Mouse (Mus musculus) neural tube, embryonic 15.5 days (tissue): ENCODE measurements around the gene Pias1. TPM values are rescaled to one million over a fixed set of nuclear protein-coding genes. Genes with fewer than 3 reads are reported as not detected.

ENCODE experiments used
- ATAC-seq: fragments of 200-750 bp; cut with Nextera tagmentation; 2 replicates; pipeline ENCODE4 v1.8.0; 2017; ENCODE audit warnings: mild to moderate bottlenecking, moderate TSS enrichment, moderate library complexity; ENCODE audit not compliant: low FRiP score
- H3K27ac ChIP-seq: fragments of 300-500 bp; sonication (generic); replicated peaks from 2 replicates; pipeline ENCODE4 v1.5.1; 2015; ENCODE audit warnings: mild to moderate bottlenecking, inconsistent platforms
- H3K27me3 ChIP-seq: fragments of 300-500 bp; sonication (generic); replicated peaks from 2 replicates; pipeline ENCODE4 v1.6.1; 2015; ENCODE audit warnings: inconsistent platforms
- H3K36me3 ChIP-seq: fragments of 300-500 bp; sonication (generic); 2 replicates; pipeline ENCODE4 v1.6.1; 2015; ENCODE audit warnings: inconsistent platforms
- H3K4me1 ChIP-seq: fragments of 300-500 bp; sonication (generic); 2 replicates; pipeline ENCODE4 v1.6.1; 2015; ENCODE audit warnings: inconsistent platforms
- H3K4me2 ChIP-seq: fragments of 300-500 bp; sonication (generic); 2 replicates; pipeline ENCODE4 v1.6.1; 2015; ENCODE audit warnings: inconsistent platforms, mild to moderate bottlenecking, moderate library complexity
- H3K4me3 ChIP-seq: fragments of 300-500 bp; sonication (generic); replicated peaks from 2 replicates; pipeline ENCODE4 v1.5.1; 2015; ENCODE audit warnings: mild to moderate bottlenecking, inconsistent platforms
- H3K9ac ChIP-seq: fragments of 300-500 bp; sonication (generic); replicated peaks from 2 replicates; pipeline ENCODE4 v1.6.1; 2015; ENCODE audit warnings: mild to moderate bottlenecking, inconsistent platforms
- H3K9me3 ChIP-seq: fragments of 300-500 bp; sonication (generic); replicated peaks from 2 replicates; pipeline ENCODE4 v1.6.1; 2016; ENCODE audit warnings: inconsistent platforms
- WGBS: fragments of 180-500 bp; shearing (Covaris S2); methylation state at CpG from one replicate; pipeline ENCODE4 v1.1.7; 2015; ENCODE audit warnings: mixed read lengths; 5-methylcytosine and 5-hydroxymethylcytosine counted together
- polyA plus RNA-seq: library from polyadenylated mRNA; unstranded; fragments of >200 nt; fragmentation: Nextera tagmentation; extraction: Ambion mirVana; gene quantifications from 2 replicates; pipeline ENCODE4 v1.2.1, GENCODE M21; 2015

The Pias1 gene
- polyA plus RNA-seq, 1 experiment from 2014 or later, result 51.7 TPM

- peak overlapping the region; percentile 96 for H3K27ac ChIP-seq
- H3K9ac ChIP-seq, result peak overlapping the region; percentile 85
- ATAC-seq, result peak; percentile 80
- WGBS, result 0% methylated on average over 45 of the region's 63 CpGs
- H3K4me2 ChIP-seq, result peak overlapping the region; percentile 63
- no peaks in the 10 kb centered on the region for H3K36me3 ChIP-seq
- H3K9me3 ChIP-seq, result no peaks in the 10 kb centered on the region; the same call in 1 of the 2 replicates
- peak overlapping the region; percentile 75 for H3K4me3 ChIP-seq
- no peaks in the 10 kb centered on the region for H3K27me3 ChIP-seq
- peaks cover 27% of the 10 kb centered on the region for H3K4me1 ChIP-seq
Observed at GRCm38 (mm10) chr9:62980162-62980776, 7.5 kb downstream of the Pias1 start.

DNA sequence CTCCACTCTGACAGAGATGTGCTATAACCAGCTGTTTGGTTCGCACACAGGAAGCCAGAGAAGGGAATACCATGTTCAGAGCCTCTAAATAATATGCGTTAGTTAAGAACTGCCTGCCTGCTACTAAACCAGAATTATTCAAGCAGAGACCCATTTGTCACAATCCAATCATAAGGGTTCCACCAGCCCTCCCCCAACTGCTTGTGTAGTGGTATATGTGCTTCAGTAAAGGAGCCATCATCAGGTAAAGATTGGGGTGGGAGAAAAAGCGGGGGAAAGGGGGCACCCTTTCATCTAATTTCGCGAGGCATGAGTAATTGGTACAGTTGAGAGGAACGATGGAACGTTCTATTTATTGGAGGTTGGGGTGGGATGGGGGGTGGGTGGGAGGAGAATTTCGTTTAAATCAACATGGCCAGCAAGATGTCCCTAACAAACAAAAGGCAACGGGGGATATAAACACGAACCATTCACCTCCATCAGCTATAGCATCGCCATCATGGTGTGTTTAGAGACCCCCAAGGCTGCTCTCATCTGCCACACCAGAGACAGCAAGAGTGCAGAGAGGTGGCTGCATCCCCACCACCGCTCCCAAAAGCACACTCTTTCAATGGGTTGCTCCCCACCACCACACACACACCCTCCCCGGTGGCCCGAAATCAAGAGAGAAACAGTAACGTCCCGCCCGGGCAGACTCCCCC, 8.1 kb downstream of the Pias1 start:
- H3K9ac ChIP-seq, result peak overlapping the region; percentile 85
- under 1% methylated on average over 17 of the region's 17 CpGs for WGBS
- H3K27ac ChIP-seq, result peak overlapping the region; percentile 96
- H3K4me2 ChIP-seq, result peak overlapping the region; percentile 63
- no peaks in the 10 kb centered on the region for H3K36me3 ChIP-seq
- no peaks in the 10 kb centered on the region for H3K9me3 ChIP-seq
- no peaks in the 10 kb centered on the region for H3K27me3 ChIP-seq
- peak overlapping the region; percentile 75 for H3K4me3 ChIP-seq
- peak; percentile 9; the same call in 1 of the 2 replicates for ATAC-seq
- H3K4me1 ChIP-seq, result peaks cover 27% of the 10 kb centered on the region

DNA sequence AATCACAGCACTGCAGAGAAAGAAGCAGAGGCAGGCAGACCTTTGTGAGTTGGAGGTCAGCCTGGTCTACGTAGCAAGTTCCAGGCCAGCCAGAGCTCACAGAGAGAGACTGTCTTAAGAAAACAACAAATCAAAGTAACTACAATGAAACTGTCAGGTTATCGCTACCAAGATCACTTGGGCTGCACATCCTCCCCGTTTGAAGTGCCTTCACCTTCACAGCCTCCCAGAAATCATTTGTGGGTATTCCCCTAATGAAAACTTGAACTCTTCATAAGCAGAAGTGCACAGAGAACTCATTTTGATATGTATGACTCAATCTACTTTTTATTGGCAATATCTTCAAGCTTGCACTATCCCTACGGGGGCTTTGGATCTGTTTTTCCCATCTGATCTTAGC, 10.6 kb downstream of the Pias1 start:
- H3K27me3 ChIP-seq, result no peaks in the 10 kb centered on the region
- H3K9ac ChIP-seq, result no peak overlapping the region
- no peak overlapping the region for H3K27ac ChIP-seq
- no peaks in the 10 kb centered on the region for H3K36me3 ChIP-seq
- H3K9me3 ChIP-seq, result no peaks in the 10 kb centered on the region
- no peak overlapping the region for H3K4me2 ChIP-seq
- ATAC-seq, result no peak
- no peak overlapping the region for H3K4me3 ChIP-seq
- H3K4me1 ChIP-seq, result peaks cover 27% of the 10 kb centered on the region
- whole genome bisulfite sequencing, result 31% methylated on average over 4 of the region's 4 CpGs

DNA sequence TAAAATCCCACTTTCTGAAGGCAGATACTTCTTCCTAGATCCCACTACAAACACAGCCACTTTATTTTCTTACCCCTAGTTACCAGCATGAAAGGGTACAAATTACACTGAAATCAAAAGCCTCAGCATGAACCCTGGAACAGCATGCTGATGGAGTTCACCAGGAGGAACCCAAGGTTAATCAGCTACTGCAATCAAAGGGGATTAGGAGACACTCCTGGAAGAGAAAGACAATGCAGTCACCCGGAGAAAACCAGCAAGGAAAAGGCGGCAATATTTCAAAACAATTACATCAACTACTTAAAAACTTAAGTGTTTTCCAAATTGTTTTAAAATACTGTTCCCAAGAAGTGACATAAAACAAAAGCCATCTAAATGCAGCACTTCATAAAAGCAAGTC, 11.9 kb downstream of the Pias1 start:
- no peak overlapping the region for H3K9ac ChIP-seq
- H3K4me3 ChIP-seq, result no peak overlapping the region
- no peak overlapping the region for H3K27ac ChIP-seq
- no peaks in the 10 kb centered on the region for H3K9me3 ChIP-seq
- 14% methylated on average over 2 of the region's 2 CpGs for WGBS
- peaks cover 24% of the 10 kb centered on the region for H3K4me1 ChIP-seq
- H3K36me3 ChIP-seq, result no peaks in the 10 kb centered on the region
- no peak for ATAC-seq
- H3K27me3 ChIP-seq, result no peaks in the 10 kb centered on the region
- no peak overlapping the region for H3K4me2 ChIP-seq

- 100% methylated on average over 2 of the region's 2 CpGs for WGBS
- H3K9me3 ChIP-seq, result no peaks in the 10 kb centered on the region
- H3K27me3 ChIP-seq, result no peaks in the 10 kb centered on the region
- H3K9ac ChIP-seq, result no peak overlapping the region
- peaks cover 22% of the 10 kb centered on the region for H3K4me1 ChIP-seq
- no peaks in the 10 kb centered on the region for H3K36me3 ChIP-seq
- ATAC-seq, result no peak
- H3K4me2 ChIP-seq, result no peak overlapping the region
- no peak overlapping the region for H3K27ac ChIP-seq
- H3K4me3 ChIP-seq, result no peak overlapping the region
Observed at GRCm38 (mm10) chr9:62974439-62974838, 13.3 kb downstream of the Pias1 start.

GRCm38 (mm10) chr9:62972073-62972745, 15.5 kb downstream of the Pias1 start:
- Histone ChIP-seq H3K27ac (no peak overlapping the region), H3K9ac (no peak overlapping the region), H3K4me3 (no peak overlapping the region), H3K4me1 (peaks cover 8% of the 10 kb centered on the region; the same call in 1 of the 2 replicates), H3K4me2 (no peak overlapping the region), H3K36me3 (no peaks in the 10 kb centered on the region), H3K27me3 (no peaks in the 10 kb centered on the region), H3K9me3 (no peaks in the 10 kb centered on the region)
- ATAC-seq, result no peak
- WGBS, result 57% methylated on average over 10 of the region's 10 CpGs

- ATAC-seq, result no peak
- H3K4me3 ChIP-seq, result no peak overlapping the region
- H3K36me3 ChIP-seq, result no peaks in the 10 kb centered on the region
Observed at GRCm38 (mm10) chr9:62970345-62970744, 17.4 kb downstream of the Pias1 start.

DNA sequence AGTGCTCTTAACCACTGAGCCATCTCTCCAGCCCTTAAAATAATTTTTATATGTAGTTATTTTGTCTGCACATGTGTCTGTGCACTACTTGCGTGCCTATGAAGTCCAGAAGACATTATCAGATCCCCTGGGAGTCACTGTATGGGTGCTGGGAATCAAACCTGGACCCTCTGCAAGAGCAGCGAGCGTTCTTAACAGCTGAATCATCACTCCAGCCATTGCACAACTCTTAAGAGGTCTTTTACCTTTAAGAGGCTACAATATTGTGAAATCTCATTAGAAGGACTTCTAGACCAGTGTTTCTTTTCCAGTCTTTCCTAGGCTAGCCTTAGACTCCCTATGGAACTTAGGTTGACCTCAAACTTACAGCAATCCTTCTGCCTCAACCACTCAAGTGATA, 21.7 kb downstream of the Pias1 start:
- Histone ChIP-seq H3K4me3 (no peak overlapping the region), H3K27ac (no peak overlapping the region), H3K9ac (no peak overlapping the region), H3K4me1 (no peaks in the 10 kb centered on the region), H3K9me3 (no peaks in the 10 kb centered on the region), H3K27me3 (no peaks in the 10 kb centered on the region), H3K4me2 (no peak overlapping the region), H3K36me3 (no peaks in the 10 kb centered on the region)
- ATAC-seq, result no peak
- WGBS, result 95% methylated on average over 3 of the region's 3 CpGs

More at GRCm38 (mm10) chr9:62970345-62970744, 17.4 kb downstream of the Pias1 start:
- H3K27me3 ChIP-seq, result no peaks in the 10 kb centered on the region
- no peaks in the 10 kb centered on the region for H3K4me1 ChIP-seq
- no peaks in the 10 kb centered on the region for H3K9me3 ChIP-seq
- no peak overlapping the region for H3K9ac ChIP-seq
- no peak overlapping the region for H3K4me2 ChIP-seq
- H3K27ac ChIP-seq, result no peak overlapping the region

- Histone ChIP-seq H3K4me3 (no peak overlapping the region), H3K9ac (no peak overlapping the region), H3K36me3 (0 out of 2 replicates have a peak, but pooled peaks cover 3% of the 10 kb centered on the region), H3K4me1 (0 out of 2 replicates have a peak, but pooled peaks cover 7% of the 10 kb centered on the region), H3K4me2 (no peak overlapping the region), H3K27me3 (no peaks in the 10 kb centered on the region), H3K9me3 (no peaks in the 10 kb centered on the region), H3K27ac (no peak overlapping the region)
- ATAC-seq, result no peak
Observed at GRCm38 (mm10) chr9:62952713-62953112, 35.0 kb downstream of the Pias1 start.

DNA sequence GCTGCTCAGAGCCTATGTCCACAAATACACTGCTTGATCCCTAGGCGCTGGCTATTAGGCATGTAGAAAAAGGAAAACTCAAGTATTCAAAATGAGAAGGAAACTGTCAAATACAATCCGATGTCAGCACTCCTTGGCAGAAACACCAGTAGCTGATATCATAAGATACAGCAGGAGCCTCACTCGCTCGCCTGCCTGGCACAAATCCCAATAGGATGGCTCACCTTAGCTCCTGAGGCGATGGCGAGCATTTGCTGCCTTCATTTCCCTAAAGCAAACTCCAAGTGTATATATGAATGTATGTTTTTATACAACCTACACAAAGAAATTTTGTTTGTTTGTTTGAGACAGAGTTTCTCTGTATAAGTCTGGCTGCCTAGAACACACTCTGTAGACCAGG, 42.4 kb downstream of the Pias1 start:
- WGBS, result 95% methylated on average over 6 of the region's 6 CpGs
- H3K9ac ChIP-seq, result no peak overlapping the region
- no peak for ATAC-seq

GRCm38 (mm10) chr9:62944063-62944462, 43.7 kb downstream of the Pias1 start:
- 100% methylated on average over 1 of the region's 1 CpGs for WGBS
- H3K4me3 ChIP-seq, result no peak overlapping the region
- H3K9ac ChIP-seq, result no peak overlapping the region
- no peaks in the 10 kb centered on the region for H3K27me3 ChIP-seq
- H3K36me3 ChIP-seq, result no peaks in the 10 kb centered on the region
- no peak overlapping the region for H3K27ac ChIP-seq
- no peak for ATAC-seq
- no peaks in the 10 kb centered on the region for H3K9me3 ChIP-seq
- H3K4me2 ChIP-seq, result no peak overlapping the region
- H3K4me1 ChIP-seq, result 0 out of 2 replicates have a peak, but pooled peaks cover 3% of the 10 kb centered on the region

More for the DNA sequence above, 42.4 kb downstream of the Pias1 start:
- Histone ChIP-seq H3K27ac (no peak overlapping the region), H3K4me2 (no peak overlapping the region), H3K36me3 (no peaks in the 10 kb centered on the region), H3K4me1 (0 out of 2 replicates have a peak, but pooled peaks cover 3% of the 10 kb centered on the region), H3K27me3 (no peaks in the 10 kb centered on the region), H3K9me3 (no peaks in the 10 kb centered on the region), H3K4me3 (no peak overlapping the region)

DNA sequence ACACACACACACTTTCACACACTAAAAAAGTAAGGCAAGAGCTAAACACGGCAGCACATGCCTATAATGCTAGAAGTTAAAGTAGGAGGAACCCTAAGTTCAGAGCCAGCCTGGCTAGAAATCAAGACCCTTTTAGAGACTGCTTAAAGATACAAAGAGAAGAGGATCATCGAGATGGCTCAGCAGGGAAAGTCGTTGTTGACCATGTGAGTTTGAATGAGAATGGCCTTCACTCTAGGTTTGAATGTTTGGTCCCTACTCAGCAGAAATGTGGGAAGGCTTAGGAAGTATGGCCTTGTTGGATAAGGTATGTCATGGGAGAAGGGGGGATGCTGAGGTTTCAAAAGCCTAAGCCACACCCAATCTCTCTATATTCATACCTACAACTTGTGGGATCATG, 46.8 kb downstream of the Pias1 start:
- WGBS, result 81% methylated on average over 3 of the region's 3 CpGs
- no peaks in the 10 kb centered on the region for H3K27me3 ChIP-seq
- H3K27ac ChIP-seq, result no peak overlapping the region
- H3K4me2 ChIP-seq, result no peak overlapping the region
- ATAC-seq, result no peak
- no peak overlapping the region for H3K9ac ChIP-seq
- no peak overlapping the region for H3K4me3 ChIP-seq
- no peaks in the 10 kb centered on the region for H3K9me3 ChIP-seq
- H3K4me1 ChIP-seq, result peaks cover 3% of the 10 kb centered on the region; the same call in 1 of the 2 replicates
- no peaks in the 10 kb centered on the region for H3K36me3 ChIP-seq
